Mouse (Mus musculus) myocyte (in vitro differentiated cells): ENCODE measurements at regions not wholly inside any gene's neighbourhood (a gene's known extent, or its start where the extent isn't known, plus 50 kb on each side); places are given as distances from the start of the nearest gene placed in this dataset.

Experiments
- CEBPB ChIP-seq: IDR thresholded peaks from 2 replicates; pipeline ENCODE4 v1.6.1; 2011; ENCODE audit warnings: mild to moderate bottlenecking, moderate library complexity; ENCODE audit not compliant: poor library complexity, insufficient read depth, severe bottlenecking
- POLR2A ChIP-seq: IDR thresholded peaks from one replicate; pipeline ENCODE4 v1.6.1; 2011; ENCODE audit warnings: low read depth, mild to moderate bottlenecking, control low read depth, moderate library complexity; ENCODE audit not compliant: insufficient read length
- TCF3 ChIP-seq: IDR thresholded peaks from one replicate; pipeline ENCODE4 v1.6.1; 2011; ENCODE audit warnings: low read depth, control low read depth; ENCODE audit not compliant: insufficient read length

- TF ChIP-seq POLR2A = no peak
- no peak for TF ChIP-seq TCF3
- TF ChIP-seq CEBPB = 0 out of 2 replicates have a peak, but pooled peaks have one; percentile 25
Measured at GRCm38 (mm10) chr6:117505431-117505830, 335.5 kb upstream of the Zfp637 start.
